Mouse (Mus musculus) olfactory bulb, adult 2 months (tissue): ENCODE measurements around the gene Fbxo8. TPM values are rescaled to one million over a fixed set of nuclear protein-coding genes. Genes with fewer than 3 reads are reported as not detected.

Source experiments
- H3K27ac ChIP-seq: fragments of 200-500 bp; 2 replicates; pipeline ENCODE4 v1.5.1; 2012; ENCODE audit warnings: low read depth, low read length; ENCODE audit not compliant: insufficient read depth
- H3K4me1 ChIP-seq: fragments of 200-500 bp; 2 replicates; pipeline ENCODE4 v1.6.1; 2012; ENCODE audit warnings: low read length; ENCODE audit not compliant: control insufficient read depth, insufficient read depth
- H3K4me3 ChIP-seq: fragments of 200-500 bp; 2 replicates; pipeline ENCODE4 v1.5.1; 2012; ENCODE audit warnings: mild to moderate bottlenecking, low read depth, low read length, moderate library complexity; ENCODE audit not compliant: insufficient read depth
- CTCF ChIP-seq: fragments of 200-500 bp; IDR thresholded peaks from 2 replicates; pipeline ENCODE4 v1.5.1; 2012; ENCODE audit warnings: low read depth, mild to moderate bottlenecking, low read length, moderate library complexity; ENCODE audit not compliant: insufficient read depth
- POLR2A ChIP-seq: fragments of 200-500 bp; IDR thresholded peaks from 2 replicates; pipeline ENCODE4 v1.6.1; 2012; ENCODE audit warnings: mild to moderate bottlenecking, low read depth, low read length, moderate library complexity; ENCODE audit not compliant: insufficient read depth
- WGBS: fragments of 180-500 bp; shearing (Covaris S2); methylation state at CpG from one replicate; pipeline ENCODE4 v1.1.7; 2018; 5-methylcytosine and 5-hydroxymethylcytosine counted together
- polyA plus RNA-seq: library from polyadenylated mRNA; stranded (reverse); fragments of >200 nt; gene quantifications from 2 replicates; pipeline ENCODE4 v1.2.4, GENCODE M21; 2012; ENCODE audit warnings: low replicate concordance; ENCODE audit not compliant: missing spikeins, insufficient read depth, insufficient read length

The Fbxo8 gene
- polyA plus RNA-seq, 1 experiment, result not detected

- TF ChIP-seq POLR2A (no peak), CTCF (no peak)
- WGBS, result 67% methylated on average over 3 of the region's 3 CpGs
- Histone ChIP-seq H3K4me3 (no peak overlapping the region), H3K27ac (no peak overlapping the region), H3K4me1 (no peaks in the 10 kb centered on the region)
Observed at GRCm38 (mm10) chr8:56606481-56606880, 55.6 kb downstream of the Fbxo8 start.

- Histone ChIP-seq H3K4me3 (no peak overlapping the region), H3K4me1 (no peaks in the 10 kb centered on the region), H3K27ac (no peak overlapping the region)
- WGBS, result 86% methylated on average over 6 of the region's 6 CpGs
- TF ChIP-seq POLR2A, result no peak
- no peak for TF ChIP-seq CTCF
Observed at GRCm38 (mm10) chr8:56611736-56612135, 60.8 kb downstream of the Fbxo8 start.

- H3K4me1 ChIP-seq, result no peaks in the 10 kb centered on the region
- no peak for TF ChIP-seq POLR2A
- no peak for TF ChIP-seq CTCF
- no peak overlapping the region for H3K4me3 ChIP-seq
- 91% methylated on average over 1 of the region's 1 CpGs for WGBS
- no peak overlapping the region for H3K27ac ChIP-seq
Observed at GRCm38 (mm10) chr8:56614235-56614634, 63.3 kb downstream of the Fbxo8 start.

- H3K4me1 ChIP-seq, result no peaks in the 10 kb centered on the region
- WGBS, result 4% methylated on average over 5 of the region's 5 CpGs
- TF ChIP-seq POLR2A, result no peak
- TF ChIP-seq CTCF, result no peak
- no peak overlapping the region for H3K4me3 ChIP-seq
- H3K27ac ChIP-seq, result no peak overlapping the region
Observed at GRCm38 (mm10) chr8:56615005-56615404, 64.1 kb downstream of the Fbxo8 start.

- H3K4me3 ChIP-seq, result no peak overlapping the region
- TF ChIP-seq CTCF, result peak; percentile 47; the same call in 1 of the 2 replicates
- no peak for TF ChIP-seq POLR2A
- no peaks in the 10 kb centered on the region for H3K4me1 ChIP-seq
- H3K27ac ChIP-seq, result no peak overlapping the region
- 30% methylated on average over 7 of the region's 7 CpGs for WGBS
Observed at GRCm38 (mm10) chr8:56616260-56616659, 65.4 kb downstream of the Fbxo8 start.

- H3K4me3 ChIP-seq, result no peak overlapping the region
- 96% methylated on average over 6 of the region's 6 CpGs for WGBS
- no peaks in the 10 kb centered on the region for H3K4me1 ChIP-seq
- H3K27ac ChIP-seq, result no peak overlapping the region
- no peak for TF ChIP-seq CTCF
- TF ChIP-seq POLR2A, result no peak
Observed at GRCm38 (mm10) chr8:56617271-56617670, 66.4 kb downstream of the Fbxo8 start.

- 43% methylated on average over 4 of the region's 4 CpGs for WGBS
- Histone ChIP-seq H3K4me3 (no peak overlapping the region), H3K4me1 (0 out of 2 replicates have a peak, but pooled peaks cover 3% of the 10 kb centered on the region), H3K27ac (no peak overlapping the region)
- TF ChIP-seq CTCF, result no peak
- TF ChIP-seq POLR2A, result no peak
Observed at GRCm38 (mm10) chr8:56619056-56619455, 68.2 kb downstream of the Fbxo8 start.

GRCm38 (mm10) chr8:56619571-56619970 lies 68.7 kb downstream of the Fbxo8 start:
- TF ChIP-seq POLR2A, result no peak
- TF ChIP-seq CTCF, result no peak
- WGBS, result 13% methylated on average over 9 of the region's 9 CpGs
- H3K27ac ChIP-seq, result no peak overlapping the region
- no peak overlapping the region for H3K4me3 ChIP-seq
- 0 out of 2 replicates have a peak, but pooled peaks cover 3% of the 10 kb centered on the region for H3K4me1 ChIP-seq

- H3K27ac ChIP-seq, result no peak overlapping the region
- WGBS, result 33% methylated on average over 10 of the region's 10 CpGs
- TF ChIP-seq CTCF, result no peak
- no peak overlapping the region for H3K4me3 ChIP-seq
- H3K4me1 ChIP-seq, result 0 out of 2 replicates have a peak, but pooled peaks cover 3% of the 10 kb centered on the region
Observed at GRCm38 (mm10) chr8:56620691-56621090, 69.8 kb downstream of the Fbxo8 start.

- 46% methylated on average over 4 of the region's 4 CpGs for WGBS
- Histone ChIP-seq H3K4me1 (0 out of 2 replicates have a peak, but pooled peaks cover 3% of the 10 kb centered on the region), H3K4me3 (no peak overlapping the region), H3K27ac (no peak overlapping the region)
- TF ChIP-seq POLR2A, result no peak
- TF ChIP-seq CTCF, result no peak
Observed at GRCm38 (mm10) chr8:56621093-56621492, 70.2 kb downstream of the Fbxo8 start.
